Mouse (Mus musculus) right cerebral cortex, adult 2 months (tissue): Measurements from ENCODE around the gene Cnih3.

ENCODE experiments used
- DNase-seq, 2 experiments: peaks; one replicate each; pipeline ENCODE4 v3.0.0; 2021 to 2022; ENCODE audit warnings: low spot score in 2 of 2

The Cnih3 gene

GRCm38 (mm10) chr1:181352043-181352366 is 423 bp upstream of the Cnih3 start:
- no peak for DNase-seq

- DNase-seq: peak in 1 of 2 experiments; percentile 18
Measured at GRCm38 (mm10) chr1:181353200-181354097, 1.0 kb downstream of the Cnih3 start.

- DNase-seq: no peak
Measured at GRCm38 (mm10) chr1:181355683-181356082, 3.3 kb downstream of the Cnih3 start.

- no peak for DNase-seq
Measured at GRCm38 (mm10) chr1:181357870-181358269, 5.4 kb downstream of the Cnih3 start.

- DNase-seq: no peak
Measured at GRCm38 (mm10) chr1:181358526-181358925, 6.1 kb downstream of the Cnih3 start.

GRCm38 (mm10) chr1:181360732-181361131 is 8.3 kb downstream of the Cnih3 start:
- DNase-seq: no peak

GRCm38 (mm10) chr1:181364025-181364424 is 11.6 kb downstream of the Cnih3 start:
- DNase-seq: no peak

GRCm38 (mm10) chr1:181365376-181365775 is 12.9 kb downstream of the Cnih3 start:
- no peak for DNase-seq

- DNase-seq: peak; percentile 71 to 76
Measured at GRCm38 (mm10) chr1:181368789-181369570, 16.6 kb downstream of the Cnih3 start.

GRCm38 (mm10) chr1:181370370-181370769 is 17.9 kb downstream of the Cnih3 start:
- DNase-seq: peak in 1 of 2 experiments; percentile 22

- DNase-seq: no peak
Measured at GRCm38 (mm10) chr1:181371226-181371625, 18.8 kb downstream of the Cnih3 start.

GRCm38 (mm10) chr1:181372306-181372705 is 19.9 kb downstream of the Cnih3 start:
- no peak for DNase-seq

- no peak for DNase-seq
Measured at GRCm38 (mm10) chr1:181374627-181375374, 22.4 kb downstream of the Cnih3 start.

- DNase-seq: no peak
Measured at GRCm38 (mm10) chr1:181376431-181376830, 24.0 kb downstream of the Cnih3 start.

- DNase-seq: peak; percentile 41 to 61
Measured at GRCm38 (mm10) chr1:181379664-181380063, 27.2 kb downstream of the Cnih3 start.

- DNase-seq: peak; percentile 75 to 78
Measured at GRCm38 (mm10) chr1:181381410-181382010, 29.1 kb downstream of the Cnih3 start.

GRCm38 (mm10) chr1:181389264-181389663 is 36.8 kb downstream of the Cnih3 start:
- DNase-seq: no peak

GRCm38 (mm10) chr1:181392489-181392888 is 40.1 kb downstream of the Cnih3 start:
- no peak for DNase-seq

- DNase-seq: peak; percentile 69 to 73
Measured at GRCm38 (mm10) chr1:181393250-181394149, 41.1 kb downstream of the Cnih3 start.

- DNase-seq: no peak
Measured at GRCm38 (mm10) chr1:181395234-181395828, 42.9 kb downstream of the Cnih3 start.
